Comparison of ENCODE assay signal across 18 mouse cellular contexts in the genomic region with DNA sequence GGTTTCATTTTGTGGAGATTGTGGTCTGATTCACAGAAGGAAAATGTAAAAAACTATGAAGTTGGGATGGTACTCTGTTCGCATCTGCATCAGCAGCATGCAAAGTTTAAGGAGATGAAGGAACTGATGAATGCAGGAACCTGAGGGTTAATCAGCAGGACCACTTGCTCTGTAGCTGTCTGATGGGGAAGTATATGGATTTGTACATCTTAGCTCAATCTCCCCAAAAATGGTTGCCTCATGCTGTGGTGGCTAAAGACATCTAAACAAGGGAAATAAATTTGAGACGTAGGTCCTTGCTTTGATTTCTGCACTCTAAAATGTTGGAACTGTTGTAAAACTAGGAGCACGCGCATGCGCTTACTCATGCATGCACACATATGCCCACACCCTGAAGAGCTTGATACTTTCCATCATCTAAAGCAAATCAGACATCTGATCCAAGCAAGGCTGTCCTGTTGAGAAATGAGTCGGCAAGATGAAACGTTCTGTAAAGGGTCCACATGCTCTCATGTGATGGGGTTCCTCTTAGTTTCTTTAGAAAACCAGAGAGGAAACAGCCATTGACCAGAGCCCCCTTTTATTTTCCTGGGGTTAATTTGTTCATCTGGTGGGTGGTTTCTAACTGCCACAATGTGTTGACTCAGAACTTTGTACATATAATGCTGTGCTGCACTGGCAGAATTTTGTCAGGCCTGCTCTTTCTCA. TPM values are rescaled to one million over a fixed set of nuclear protein-coding genes. Genes with fewer than 3 reads are reported as not detected.
DNase-seq lines count a peak whose midpoint lies in the region; ATAC-seq lines count a peak whose summit lies in the region.
"Had no signal": no experiment of that assay in that cellular context is flagged by ENCODE, and none has a peak within 500 bp of the region (broad histone marks: within the 10 kb centered on the region; RNA-seq: fewer than 3 reads in every experiment).

No protein-coding gene starts in this region.

- ATAC-seq in granulocyte monocyte progenitor cell, adult 5-6 weeks (replicated peaks; ENCODE audit: poor library complexity, severe bottlenecking), result peak; percentile 73
- peak; percentile 69 for ATAC-seq in megakaryocyte progenitor cell, adult 5-6 weeks (replicated peaks; ENCODE audit: poor library complexity)
- ATAC-seq: forebrain, embryonic 16.5 days; Patski had no signal

- DNase-seq in 416B (ENCODE audit: low read depth) (peak; percentile 54), NIH3T3 (ENCODE audit: low read depth) (peak; percentile 8)
- no peak for DNase-seq in right cerebral cortex, postnatal 14 days
- DNase-seq in thymus, postnatal 14 days, result no peak
- DNase-seq: adrenal gland, postnatal 10 days; adrenal gland, postnatal 36 days; cerebellum, adult 18-20 months; cerebellum, adult 9-10 months; cerebellum, postnatal 14 days; gastrocnemius, postnatal 10 days; gastrocnemius, postnatal 36 days; heart, adult 18-20 months; heart, postnatal 14 days; heart, postnatal 4 days had no signal

RNA-seq across cellular contexts. Expression of a gene that starts 43.1 kb away (rescaled TPM):
- 21.4 and 39.2 TPM in 2 replicates for total RNA-seq in granulocyte monocyte progenitor cell, adult 5-6 weeks (2014; fragmentation: Nextera tagmentation)
- total RNA-seq in granulocyte monocyte progenitor cell, adult 5-6 weeks (2017), result 38.9 and 44.3 TPM in 2 replicates
- 35.7 and 36.4 TPM in 2 replicates for total RNA-seq in megakaryocyte progenitor cell, adult 5-6 weeks (2015)
- total RNA-seq in megakaryocyte progenitor cell, adult 5-6 weeks (2017), result 42.2 and 42.5 TPM in 2 replicates

RNA-seq across cellular contexts. Expression of a gene that starts 52.3 kb away (rescaled TPM):
- 12.8 and 13.5 TPM in 2 replicates for total RNA-seq in granulocyte monocyte progenitor cell, adult 5-6 weeks (2014; fragmentation: Nextera tagmentation)
- 7.0 and 10.4 TPM in 2 replicates for total RNA-seq in granulocyte monocyte progenitor cell, adult 5-6 weeks (2017)
- total RNA-seq in megakaryocyte progenitor cell, adult 5-6 weeks (2015), result 16.6 and 20.1 TPM in 2 replicates
- 6.0 and 9.9 TPM in 2 replicates for total RNA-seq in megakaryocyte progenitor cell, adult 5-6 weeks (2017)

Comparison
In these comparisons a context has a peak if more than half of its experiments do, and no peak if none do; other contexts are left out.
1. DNase-seq: peak in 416B (single experiment) and NIH3T3 (single experiment); none in right cerebral cortex, postnatal 14 days (single experiment) and thymus, postnatal 14 days (single experiment).